Mouse (Mus musculus) left cerebral cortex, adult 2 months (tissue): ENCODE data around the gene 4933407L21Rik. TPM values are rescaled to one million over a fixed set of nuclear protein-coding genes. Genes with fewer than 3 reads are reported as not detected.

Experiments used
- DNase-seq, 2 experiments: peaks; one replicate each; pipeline ENCODE4 v3.0.0; 2021 to 2022; ENCODE audit warnings: low spot score in 2 of 2, mixed read lengths in 1 of 2; ENCODE audit errors: extremely low spot score in 1 of 2
- H3K27ac ChIP-seq: fragments of 200-600 bp; 2 replicates; pipeline ENCODE4 v1.8.1; 2022
- H3K4me3 ChIP-seq: fragments of 200-600 bp; 2 replicates; pipeline ENCODE4 v1.8.1; 2022
- CTCF ChIP-seq: fragments of 200-600 bp; IDR thresholded peaks from 2 replicates; pipeline ENCODE4 v1.8.1; 2022; ENCODE audit warnings: antibody characterized with exemption, mild to moderate bottlenecking, moderate library complexity
- intact Hi-C: fragments of 180-260 bp; cut with DNase I; formaldehyde crosslinking; loops from one replicate; pipeline ENCODE4 v1.15.1; 2025
- total RNA-seq, 2 experiments: library from RNA; stranded (reverse); gene quantifications; 2 replicates each; pipeline ENCODE4 v1.2.3; 2021

The 4933407L21Rik gene
- total RNA-seq, 2 experiments from 2014 or later, result 5.5 to 7.2 TPM

GRCm38 (mm10) chr1:85898761-85899387 lies 29.4 kb upstream of the 4933407L21Rik start:
- no peak for TF ChIP-seq CTCF
- intact Hi-C loops, result loop anchor here (5.0 kb wide), 1 partner anchor 107 kb away; the partner anchor contains the start of gene Cab39
- no peak for DNase-seq

GRCm38 (mm10) chr1:85899388-85899761 lies 28.9 kb upstream of the 4933407L21Rik start:
- DNase-seq, result no peak
- intact Hi-C loops, result loop anchor here (5.0 kb wide), 1 partner anchor 107 kb away; the partner anchor contains the start of gene Cab39
- H3K27ac ChIP-seq, result peak overlapping the region; percentile 87
- TF ChIP-seq CTCF, result peak; percentile 34
- H3K4me3 ChIP-seq, result peak overlapping the region; percentile 6

More at GRCm38 (mm10) chr1:85898761-85899387, 29.4 kb upstream of the 4933407L21Rik start:
- peak overlapping the region; percentile 87 for H3K27ac ChIP-seq
- peak overlapping the region; percentile 6 for H3K4me3 ChIP-seq

GRCm38 (mm10) chr1:85900521-85901333 lies 27.6 kb upstream of the 4933407L21Rik start:
- no peak for DNase-seq
- no peak overlapping the region for H3K4me3 ChIP-seq
- no peak for TF ChIP-seq CTCF
- intact Hi-C loops, result no loop called here
- peak overlapping the region; percentile 87 for H3K27ac ChIP-seq

GRCm38 (mm10) chr1:85901516-85902107 lies 26.7 kb upstream of the 4933407L21Rik start:
- TF ChIP-seq CTCF, result no peak
- intact Hi-C loops, result no loop called here
- DNase-seq, result no peak

GRCm38 (mm10) chr1:85902108-85902561 lies 26.1 kb upstream of the 4933407L21Rik start:
- Histone ChIP-seq H3K27ac (peak overlapping the region; percentile 36; the same call in 1 of the 2 replicates), H3K4me3 (no peak overlapping the region)
- intact Hi-C loops, result no loop called here
- TF ChIP-seq CTCF, result no peak
- no peak for DNase-seq

More at GRCm38 (mm10) chr1:85901516-85902107, 26.7 kb upstream of the 4933407L21Rik start:
- no peak overlapping the region for H3K4me3 ChIP-seq
- peak overlapping the region; percentile 66 for H3K27ac ChIP-seq

GRCm38 (mm10) chr1:85906892-85907291 lies 21.4 kb upstream of the 4933407L21Rik start:
- intact Hi-C loops, result no loop called here
- Histone ChIP-seq H3K4me3 (no peak overlapping the region), H3K27ac (no peak overlapping the region)
- no peak for TF ChIP-seq CTCF
- no peak for DNase-seq

- no peak for TF ChIP-seq CTCF
- Histone ChIP-seq H3K27ac (peak overlapping the region; percentile 55), H3K4me3 (no peak overlapping the region)
- intact Hi-C loops, result no loop called here
- DNase-seq, result no peak
Measured at GRCm38 (mm10) chr1:85908754-85909590, 19.3 kb upstream of the 4933407L21Rik start.

GRCm38 (mm10) chr1:85913078-85913755 lies 15.1 kb upstream of the 4933407L21Rik start:
- no peak for DNase-seq
- no peak for TF ChIP-seq CTCF
- Histone ChIP-seq H3K4me3 (no peak overlapping the region), H3K27ac (peak overlapping the region; percentile 10; the same call in 1 of the 2 replicates)
- intact Hi-C loops, result no loop called here

- no peak for TF ChIP-seq CTCF
- intact Hi-C loops, result no loop called here
- no peak for DNase-seq
- Histone ChIP-seq H3K4me3 (no peak overlapping the region), H3K27ac (peak overlapping the region; percentile 89)
Measured at GRCm38 (mm10) chr1:85915890-85916289, 12.4 kb upstream of the 4933407L21Rik start.

- H3K4me3 ChIP-seq, result no peak overlapping the region
- intact Hi-C loops, result no loop called here
- no peak for TF ChIP-seq CTCF
- H3K27ac ChIP-seq, result peak overlapping the region; percentile 89
- DNase-seq, result peak in 1 of 2 experiments; percentile 68
Measured at GRCm38 (mm10) chr1:85916830-85917450, 11.3 kb upstream of the 4933407L21Rik start.
